Mouse (Mus musculus) gonadal fat pad, adult 2 months (tissue): ENCODE measurements around the gene Apobr. TPM values are rescaled to one million over a fixed set of nuclear protein-coding genes. Genes with fewer than 3 reads are reported as not detected.

Source experiments
- polyA plus RNA-seq: library from polyadenylated mRNA; depleted of rRNA; stranded (reverse); fragments of >200 nt; gene quantifications from 2 replicates; pipeline ENCODE4 v1.2.3, GENCODE M21; 2012; rRNA removed

The Apobr gene
- polyA plus RNA-seq, 1 experiment = 22.4 TPM

Other genes with a start within 250 kb of the Apobr start
- 10.7 TPM in 2 replicates for gene Lat, start 215.4 kb upstream of the Apobr start, polyA plus RNA-seq
- gene Spns1, start 207.5 kb upstream of the Apobr start, polyA plus RNA-seq = 144 and 156 TPM in 2 replicates
- 4.7 and 6.4 TPM in 2 replicates for gene Nfatc2ip, start 188.2 kb upstream of the Apobr start, polyA plus RNA-seq
- gene Cd19, start 170.1 kb upstream of the Apobr start, polyA plus RNA-seq = 0.95 and 1.2 TPM in 2 replicates
- 26.0 and 28.2 TPM in 2 replicates for gene Rabep2, start 156.2 kb upstream of the Apobr start, polyA plus RNA-seq
- 1.7 and 8.0 TPM in 2 replicates for gene Atp2a1, start 121.8 kb upstream of the Apobr start, polyA plus RNA-seq
- gene Sh2b1, start 109.5 kb upstream of the Apobr start, polyA plus RNA-seq = 40.5 and 48.0 TPM in 2 replicates
- gene Tufm, start 97.6 kb upstream of the Apobr start, polyA plus RNA-seq = 92.1 and 92.3 TPM in 2 replicates
- gene Atxn2l, start 81.5 kb upstream of the Apobr start, polyA plus RNA-seq = 82.8 and 104 TPM in 2 replicates
- gene Eif3c, start 18.5 kb upstream of the Apobr start, polyA plus RNA-seq = 111 and 114 TPM in 2 replicates
- gene Cln3, start 875 bp downstream of the Apobr start, polyA plus RNA-seq = 76.8 and 98.2 TPM in 2 replicates
- 0.13 TPM in 1 of 2 replicates, not detected in the other for gene Il27, start 10.0 kb downstream of the Apobr start, polyA plus RNA-seq
- gene Nupr1, start 45.9 kb downstream of the Apobr start, polyA plus RNA-seq = 49.9 and 55.5 TPM in 2 replicates
- 25.4 and 48.2 TPM in 2 replicates for gene Sgf29, start 64.4 kb downstream of the Apobr start, polyA plus RNA-seq
- 107 and 126 TPM in 2 replicates for gene Sult1a1, start 91.5 kb downstream of the Apobr start, polyA plus RNA-seq
- gene Bola2, start 110.5 kb downstream of the Apobr start, polyA plus RNA-seq = 70.6 and 75.0 TPM in 2 replicates
- gene Slx1b, start 110.8 kb downstream of the Apobr start, polyA plus RNA-seq = 24.2 and 26.3 TPM in 2 replicates
- gene Coro1a, start 122.8 kb downstream of the Apobr start, polyA plus RNA-seq = 38.2 and 61.2 TPM in 2 replicates
- 146 and 169 TPM in 2 replicates for gene Mapk3, start 174.7 kb downstream of the Apobr start, polyA plus RNA-seq
- gene Gdpd3, start 181.4 kb downstream of the Apobr start, polyA plus RNA-seq = 7.6 and 51.9 TPM in 2 replicates
- 212 and 269 TPM in 2 replicates for gene Ypel3, start 192.0 kb downstream of the Apobr start, polyA plus RNA-seq
- 1.9 and 2.1 TPM in 2 replicates for gene Tbx6, start 196.5 kb downstream of the Apobr start, polyA plus RNA-seq
- gene Ppp4c, start 207.6 kb downstream of the Apobr start, polyA plus RNA-seq = 129 and 161 TPM in 2 replicates
- gene Fam57b, start 212.7 kb downstream of the Apobr start, polyA plus RNA-seq = 11.8 and 27.3 TPM in 2 replicates
- gene 4930451I11Rik, start 246.7 kb downstream of the Apobr start, polyA plus RNA-seq = not detected in 2 replicates